Mouse (Mus musculus) liver, postnatal 0 days (tissue): ENCODE measurements at regions not wholly inside any gene's neighbourhood (a gene's known extent, or its start where the extent isn't known, plus 50 kb on each side); places are given as distances from the start of the nearest gene placed in this dataset.

Experiments
- CTCF ChIP-seq: sonication (generic); IDR thresholded peaks from 2 replicates; pipeline ENCODE4 v1.5.1; 2016; ENCODE audit warnings: antibody characterized with exemption, low read depth
- EP300 ChIP-seq: IDR thresholded peaks from 2 replicates; pipeline ENCODE4 v1.6.1; 2016; ENCODE audit warnings: antibody characterized with exemption, low read depth, mild to moderate bottlenecking

DNA sequence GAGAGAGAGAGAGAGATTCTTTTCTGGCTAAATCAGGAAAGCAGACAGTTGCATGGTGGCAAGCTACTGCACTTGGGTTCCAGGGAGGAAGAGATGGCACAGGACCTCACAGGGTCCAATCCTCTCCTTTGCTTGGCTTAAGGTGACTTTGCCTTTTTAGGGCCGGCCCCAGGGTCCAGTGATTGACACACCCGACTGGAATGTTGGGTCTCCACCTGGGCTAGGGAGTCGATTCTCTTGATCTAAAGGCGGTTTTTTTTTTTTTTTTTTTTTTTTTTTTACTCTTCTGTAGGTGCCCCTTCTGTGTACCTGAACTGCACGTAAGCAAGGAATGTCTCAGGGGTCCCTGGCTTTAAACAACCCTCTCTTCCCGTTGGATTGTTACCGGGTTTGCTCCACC is 131.4 kb downstream of the Enc1 start:
- TF ChIP-seq EP300 (no peak), CTCF (no peak)
